Mouse (Mus musculus) layer of hippocampus, adult 9-11 months (tissue): ENCODE results near the gene Vps52.
A peak's percentile ranks its signal among the peaks of the same experiment; 100 is the strongest.
"Not testable (repeated sequence)": the region's sequence is repeated elsewhere in the genome, so short reads cannot be mapped to it uniquely, and the experiment has no call there.

Source experiments
- DNase-seq: peaks from one replicate; pipeline ENCODE4 v3.0.0; 2022

Gene Vps52

GRCm38 (mm10) chr17:33969394-33969793, 13.8 kb downstream of the Vps52 start:
- DNase-seq = no peak

- no peak for DNase-seq
These were observed 17.1 kb downstream of the Vps52 start for GRCm38 (mm10) chr17:33972691-33973090.

GRCm38 (mm10) chr17:33973572-33973971, 18.0 kb downstream of the Vps52 start:
- no peak for DNase-seq

GRCm38 (mm10) chr17:33977861-33978557, 22.4 kb downstream of the Vps52 start:
- DNase-seq = no peak

GRCm38 (mm10) chr17:33978631-33979031, 23.0 kb downstream of the Vps52 start:
- DNase-seq = peak; percentile 85

- no peak for DNase-seq
These were observed 24.0 kb downstream of the Vps52 start for GRCm38 (mm10) chr17:33979512-33980050.

- DNase-seq = no peak
These were observed 24.8 kb downstream of the Vps52 start for GRCm38 (mm10) chr17:33980181-33981035.

GRCm38 (mm10) chr17:33981192-33981909, 25.7 kb downstream of the Vps52 start:
- DNase-seq = peak; percentile 97

GRCm38 (mm10) chr17:33982136-33982535, 26.5 kb downstream of the Vps52 start:
- not testable (repeated sequence) for DNase-seq

- no peak for DNase-seq
These were observed 36.4 kb downstream of the Vps52 start for GRCm38 (mm10) chr17:33991788-33992664.

GRCm38 (mm10) chr17:33994959-33995358, 39.3 kb downstream of the Vps52 start:
- no peak for DNase-seq

- DNase-seq = no peak
These were observed 40.0 kb downstream of the Vps52 start for GRCm38 (mm10) chr17:33995651-33996050.

GRCm38 (mm10) chr17:33997025-33997424, 41.4 kb downstream of the Vps52 start:
- not testable (repeated sequence) for DNase-seq

- DNase-seq = not testable (repeated sequence)
These were observed 43.1 kb downstream of the Vps52 start for GRCm38 (mm10) chr17:33998697-33999096.

GRCm38 (mm10) chr17:33999341-34000149, 43.9 kb downstream of the Vps52 start:
- no peak for DNase-seq

- DNase-seq = peak; percentile 90
These were observed 44.5 kb downstream of the Vps52 start, which contains the start of gene H2-K1 for GRCm38 (mm10) chr17:34000150-34000537. H2-K1 (minus strand) TSS chr17:34000347.

- DNase-seq = not testable (repeated sequence)
These were observed 45.2 kb downstream of the Vps52 start for GRCm38 (mm10) chr17:34000796-34001195.

GRCm38 (mm10) chr17:34003426-34003825, 47.8 kb downstream of the Vps52 start:
- DNase-seq = no peak

GRCm38 (mm10) chr17:34006570-34006969, 51.0 kb downstream of the Vps52 start:
- DNase-seq = no peak

- no peak for DNase-seq
These were observed 54.5 kb downstream of the Vps52 start for GRCm38 (mm10) chr17:34010156-34010555.

GRCm38 (mm10) chr17:34013436-34013835, 57.8 kb downstream of the Vps52 start:
- no peak for DNase-seq
